Mouse (Mus musculus) 3134 (cell line): Measurements from ENCODE around the gene Atp6v1g2.

Source experiments
- DNase-seq: peaks from one replicate; pipeline ENCODE4 v3.0.0-alpha.2; 2011; ENCODE audit warnings: low spot score; ENCODE audit not compliant: insufficient read length; ENCODE audit errors: extremely low read depth

Atp6v1g2 gene

DNA sequence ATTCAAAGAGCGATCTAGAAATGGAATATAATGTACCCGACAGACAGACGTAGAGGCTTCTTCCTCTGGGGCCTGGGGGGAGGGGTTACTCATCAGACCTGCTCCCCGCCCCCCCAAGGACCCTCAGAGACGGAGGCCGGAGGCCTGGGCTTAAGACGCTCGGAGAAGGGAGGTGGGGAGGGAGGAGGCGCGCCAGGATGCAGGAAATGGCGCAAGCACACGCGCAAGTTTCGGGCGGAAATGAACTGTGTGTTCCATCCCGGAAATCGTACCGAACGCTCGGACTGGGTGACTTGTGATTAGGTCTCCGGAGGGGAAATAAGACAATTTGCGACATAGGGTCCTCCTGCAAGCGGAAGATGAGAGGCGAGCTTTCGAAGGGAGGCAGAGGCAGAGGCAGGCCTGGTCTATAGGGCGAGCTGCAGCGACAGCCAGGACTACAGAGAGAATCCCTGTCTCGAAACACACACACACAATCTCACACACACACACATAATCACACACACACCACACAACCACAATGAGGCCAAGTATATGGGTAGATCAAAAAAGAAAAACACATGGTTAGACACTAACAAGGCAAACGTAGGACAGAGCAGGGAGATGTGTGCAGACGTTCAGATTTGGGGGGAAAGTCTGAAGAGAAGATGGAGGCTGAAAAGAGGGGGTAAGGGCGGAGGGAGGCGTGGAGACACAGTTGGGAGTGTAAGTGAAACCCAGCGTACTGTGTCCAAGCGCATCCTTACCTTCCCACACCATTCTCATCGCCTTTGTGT lies 2.3 kb downstream of the Atp6v1g2 start, which contains the start of gene Nfkbil1:
Gene Nfkbil1, minus strand, starts transcription at position 179 of the 776 bp plus-strand sequence.
- peak; percentile 90 for DNase-seq

- DNase-seq, result peak; percentile 81
These were observed 2.9 kb downstream of the Atp6v1g2 start for GRCm38 (mm10) chr17:35236390-35236746.

DNA sequence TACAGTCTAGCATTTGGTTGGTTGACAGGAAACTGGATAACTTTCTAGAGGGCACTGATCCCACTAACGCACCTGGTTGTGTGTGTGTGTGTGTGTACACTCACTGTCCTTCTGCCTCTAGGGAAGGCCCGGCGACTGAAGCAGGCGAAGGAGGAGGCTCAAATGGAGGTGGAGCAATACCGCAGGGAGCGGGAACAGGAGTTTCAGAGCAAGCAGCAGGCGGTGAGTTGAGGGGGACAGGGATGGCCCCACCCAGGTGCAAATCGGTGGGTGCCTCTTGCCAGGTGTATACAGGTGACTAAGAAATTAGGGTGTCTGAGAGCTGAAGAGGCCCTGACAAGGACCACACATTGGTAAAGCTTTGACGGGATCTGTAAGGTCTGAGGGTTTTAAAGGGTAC lies 3.5 kb downstream of the Atp6v1g2 start:
- DNase-seq, result no peak

DNA sequence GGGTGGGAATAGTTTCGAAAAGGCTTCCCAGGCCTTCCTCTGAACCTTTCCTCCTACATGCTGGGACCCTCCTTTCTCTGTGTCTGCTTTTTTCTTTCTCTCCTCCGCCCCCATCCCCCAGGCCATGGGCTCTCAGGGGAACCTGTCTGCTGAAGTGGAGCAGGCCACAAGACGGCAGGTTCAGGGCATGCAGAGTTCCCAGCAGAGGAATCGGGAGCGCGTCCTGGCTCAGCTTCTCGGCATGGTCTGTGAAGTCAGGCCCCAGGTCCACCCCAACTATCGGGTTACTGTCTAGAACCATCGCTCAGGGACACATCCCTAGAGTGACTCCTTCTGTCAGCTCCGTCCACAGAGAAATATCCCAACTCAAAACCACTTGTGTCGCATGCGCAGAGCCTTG lies 4.0 kb downstream of the Atp6v1g2 start:
- no peak for DNase-seq

- no peak for DNase-seq
These were observed 6.2 kb downstream of the Atp6v1g2 start for GRCm38 (mm10) chr17:35239700-35240099.

DNA sequence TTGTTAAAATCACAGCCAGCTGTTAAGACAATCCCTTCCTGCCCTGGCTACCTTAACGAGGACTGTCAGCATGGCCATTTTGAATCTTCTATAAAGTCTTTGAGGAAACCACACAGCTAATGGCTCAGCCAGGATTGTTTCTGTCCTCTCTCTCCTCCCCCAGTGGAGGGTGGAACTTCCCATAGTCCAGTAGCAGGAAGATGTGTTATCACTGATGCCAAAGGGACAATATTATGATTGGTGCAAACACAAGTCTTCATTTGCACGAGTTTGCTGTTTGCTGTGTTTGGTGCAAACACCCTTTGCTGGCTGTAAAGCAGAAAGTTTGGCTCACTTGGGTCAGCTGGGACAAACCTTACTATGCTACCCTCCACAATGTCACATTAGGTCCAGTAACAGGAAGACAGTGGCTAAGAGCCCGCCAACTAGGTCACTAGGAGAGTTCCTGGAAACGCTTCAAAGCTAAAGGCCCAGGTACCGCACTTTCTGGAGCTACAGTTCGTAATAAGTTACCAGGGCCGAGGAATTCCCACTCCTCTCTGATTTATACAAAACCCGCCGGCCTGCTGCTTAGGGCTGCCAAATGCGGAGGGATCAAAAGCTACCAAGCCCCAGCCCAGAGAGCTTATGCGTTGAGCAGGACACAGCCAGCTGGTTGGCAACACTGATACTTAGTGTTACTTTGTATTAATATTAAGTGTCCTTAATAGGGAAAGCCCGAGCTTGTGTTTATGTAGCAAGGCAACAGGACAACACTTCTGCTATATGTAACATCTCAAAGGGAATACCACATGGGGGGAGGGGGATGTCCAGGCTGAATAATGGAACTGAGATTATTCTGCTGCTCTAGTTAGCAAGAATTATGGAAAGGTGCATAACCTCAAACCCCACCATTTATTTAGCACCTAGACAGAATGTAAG lies 7.2 kb downstream of the Atp6v1g2 start:
- no peak for DNase-seq

DNA sequence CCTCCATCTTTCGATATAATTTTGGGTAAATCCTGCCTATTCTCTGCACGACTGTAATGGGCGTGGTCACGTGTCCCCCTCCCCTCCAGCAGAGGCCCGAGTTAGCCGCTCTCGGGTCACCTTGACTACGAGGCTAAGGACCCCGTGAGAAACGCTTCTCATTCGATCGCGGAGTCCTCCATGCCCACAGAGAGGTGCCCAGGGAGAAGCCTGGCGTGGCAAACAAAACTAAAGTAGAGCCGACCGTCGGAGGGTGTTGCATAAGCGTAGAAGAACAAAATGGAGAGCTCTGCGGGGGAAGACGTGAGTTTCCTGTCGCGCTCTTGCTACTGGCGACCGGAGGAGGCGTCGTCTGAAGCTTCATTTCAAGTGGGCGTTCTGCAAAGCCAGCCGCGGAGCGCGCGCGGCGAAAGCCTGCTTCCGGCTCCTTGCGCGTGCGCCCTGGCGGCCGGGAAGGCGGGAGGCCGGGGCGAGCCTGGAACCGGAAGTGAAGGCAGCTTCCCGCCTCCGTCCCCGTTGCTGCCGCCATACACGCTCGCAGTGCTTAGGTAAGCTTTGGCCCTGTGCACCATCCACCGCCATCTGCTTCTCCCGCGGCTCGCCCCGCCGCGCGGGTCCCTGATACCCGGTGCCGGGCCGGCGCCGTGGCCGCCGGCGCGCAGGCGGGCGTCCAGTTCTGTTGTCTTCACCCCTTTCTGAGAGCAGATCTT lies 8.0 kb downstream of the Atp6v1g2 start, which contains the start of gene Ddx39b:
Gene Ddx39b, plus strand, starts transcription at position 442 of the 710 bp plus-strand sequence.
- DNase-seq, result peak; percentile 98

GRCm38 (mm10) chr17:35242015-35242941 lies 8.8 kb downstream of the Atp6v1g2 start:
- DNase-seq, result peak; percentile 71

DNA sequence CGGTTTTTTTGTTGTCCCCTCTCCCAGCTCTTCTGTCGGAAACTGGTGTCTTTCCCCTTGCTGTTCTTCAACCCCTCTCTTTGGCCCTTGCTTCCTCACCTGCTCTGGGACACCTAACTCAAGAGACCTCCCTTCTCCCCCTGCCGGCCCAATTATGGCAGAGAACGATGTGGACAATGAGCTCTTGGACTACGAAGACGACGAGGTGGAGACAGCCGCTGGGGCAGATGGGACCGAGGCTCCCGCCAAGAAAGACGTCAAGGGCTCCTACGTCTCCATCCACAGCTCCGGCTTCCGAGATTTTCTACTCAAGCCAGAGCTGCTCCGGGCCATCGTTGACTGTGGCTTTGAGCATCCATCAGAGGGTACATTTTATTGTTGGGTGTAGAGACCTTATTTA lies 9.6 kb downstream of the Atp6v1g2 start:
- DNase-seq, result peak; percentile 62

- DNase-seq, result no peak
These were observed 11.5 kb downstream of the Atp6v1g2 start for GRCm38 (mm10) chr17:35244999-35245398.

DNA sequence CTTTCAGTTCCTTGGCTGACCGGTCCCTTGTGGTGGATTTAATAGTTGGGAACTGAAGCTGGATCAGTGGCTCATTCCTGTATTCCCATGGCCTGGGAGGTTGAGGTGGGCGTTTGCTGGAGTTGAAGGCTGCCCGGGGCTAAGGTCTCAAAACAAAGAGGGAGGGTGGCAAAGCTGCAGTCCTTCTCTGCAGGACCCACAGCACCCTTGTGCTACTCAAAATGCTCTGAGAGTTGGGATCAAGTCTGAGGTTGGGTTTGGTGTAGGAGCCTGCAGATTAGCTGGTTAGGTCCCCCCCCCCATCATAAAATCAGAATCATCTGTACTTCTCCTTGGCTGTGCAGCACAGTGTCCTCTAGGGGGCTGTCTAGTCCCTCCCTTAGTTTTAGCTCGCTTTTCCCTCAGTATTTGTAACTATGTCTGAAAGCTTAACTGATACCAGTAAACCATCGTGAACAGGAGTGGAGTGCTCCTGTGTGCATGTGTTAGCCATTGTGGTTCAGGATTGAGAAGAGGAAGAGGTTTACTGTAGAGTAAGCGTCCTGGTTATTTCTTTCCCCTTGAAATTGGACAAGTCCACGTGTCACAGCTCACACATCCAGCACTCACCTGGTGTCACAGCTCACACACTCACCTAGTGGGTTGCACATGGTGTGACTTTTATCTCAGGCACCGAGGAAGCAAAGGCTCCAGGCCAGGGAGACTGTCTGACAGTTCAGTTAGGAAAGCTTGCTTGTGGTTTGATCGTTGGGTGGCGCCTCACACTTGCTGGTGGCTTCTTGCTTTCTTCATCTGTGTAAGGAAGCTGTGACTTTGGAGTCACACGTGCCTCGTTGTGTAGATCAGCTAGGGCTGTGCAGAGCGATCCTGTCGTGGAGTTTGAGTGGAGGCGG lies 12.5 kb downstream of the Atp6v1g2 start:
- DNase-seq, result no peak

- no peak for DNase-seq
These were observed 13.7 kb downstream of the Atp6v1g2 start for GRCm38 (mm10) chr17:35247144-35247543.

DNA sequence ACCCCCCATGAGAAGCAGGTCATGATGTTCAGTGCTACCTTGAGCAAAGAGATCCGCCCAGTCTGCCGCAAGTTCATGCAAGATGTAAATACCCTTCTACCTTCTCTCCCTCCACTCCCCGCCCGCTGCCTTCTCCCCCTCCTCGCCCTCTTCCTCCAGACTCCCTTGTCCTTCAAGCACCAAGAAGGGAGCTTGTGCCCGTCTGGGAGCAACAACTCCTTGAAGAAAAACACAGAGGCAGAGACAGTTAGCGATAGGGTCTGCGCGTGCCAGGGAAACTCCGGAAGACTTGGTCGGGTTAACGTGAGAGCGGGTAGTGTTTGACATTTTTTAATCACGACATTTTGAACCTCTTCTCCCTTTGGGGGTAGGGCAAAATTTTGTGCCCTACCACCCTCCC lies 15.5 kb downstream of the Atp6v1g2 start:
- no peak for DNase-seq

- DNase-seq, result no peak
These were observed 16.2 kb downstream of the Atp6v1g2 start for GRCm38 (mm10) chr17:35249451-35250197.

DNA sequence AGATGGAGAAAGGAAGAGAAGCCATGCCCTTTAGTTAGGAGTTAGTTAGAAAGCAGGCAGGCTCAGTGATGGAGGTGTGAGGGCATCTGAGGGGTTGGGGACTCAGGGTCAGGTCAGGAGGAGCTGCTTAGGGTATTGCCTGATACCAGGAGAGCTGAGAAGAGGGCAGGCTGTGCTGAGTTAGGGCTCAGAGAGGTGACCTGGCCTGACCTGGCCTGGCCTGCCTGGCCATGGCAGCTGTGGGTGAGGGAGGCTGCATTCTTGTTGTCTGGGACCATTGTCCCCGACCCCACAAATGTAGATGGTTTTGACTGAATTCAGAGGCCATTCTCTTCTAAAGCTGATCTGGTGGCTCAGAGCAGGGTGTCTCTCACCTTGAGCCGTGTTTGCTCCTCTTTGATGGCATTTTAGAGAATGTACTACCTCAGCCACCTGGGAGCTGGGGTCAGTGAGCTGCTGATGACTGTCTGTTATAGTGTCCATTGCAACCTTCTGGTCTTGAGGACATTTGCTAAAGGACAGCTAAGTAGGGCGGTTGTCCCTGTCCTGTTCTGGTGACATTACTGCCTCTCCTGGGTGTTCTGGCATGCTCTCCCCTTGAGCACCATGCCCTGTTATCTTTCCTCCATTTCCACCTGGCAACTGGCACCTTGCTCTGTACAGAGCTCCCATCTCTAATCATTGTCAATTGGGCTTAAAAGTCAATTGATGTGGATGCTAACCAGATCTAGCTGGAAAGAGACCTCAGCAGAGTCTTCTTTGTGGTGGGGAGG lies 17.1 kb downstream of the Atp6v1g2 start:
- DNase-seq, result no peak

DNA sequence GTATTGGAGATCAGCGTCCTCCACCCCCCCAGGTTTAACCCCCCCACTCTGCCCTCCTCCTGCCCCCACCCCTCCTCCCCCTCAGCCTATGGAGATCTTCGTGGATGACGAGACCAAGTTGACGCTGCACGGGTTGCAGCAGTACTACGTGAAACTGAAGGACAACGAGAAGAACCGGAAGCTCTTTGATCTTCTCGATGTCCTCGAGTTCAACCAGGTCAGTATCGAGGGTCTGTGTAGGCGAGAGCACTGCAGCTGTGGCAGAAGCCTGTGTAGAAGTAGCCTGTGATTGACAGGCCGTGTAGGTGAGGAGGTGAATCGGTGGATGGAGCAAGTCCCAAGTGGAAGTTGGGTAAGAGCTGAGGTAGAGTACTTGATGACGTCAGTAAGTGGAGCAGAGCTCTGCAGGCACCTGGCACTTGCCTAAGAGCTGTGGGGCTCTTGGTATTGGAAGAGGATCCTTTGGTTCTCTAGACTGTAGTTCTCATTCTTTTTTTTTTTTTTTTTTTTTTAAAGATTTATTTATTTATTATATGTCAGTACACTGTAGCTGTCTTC lies 17.8 kb downstream of the Atp6v1g2 start:
- DNase-seq, result no peak

GRCm38 (mm10) chr17:35251981-35252380 lies 18.5 kb downstream of the Atp6v1g2 start:
- no peak for DNase-seq
